Mouse (Mus musculus): ENCODE measurements around the gene Slc36a3.
"Not testable (repeated sequence)": the region's sequence is repeated elsewhere in the genome, so short reads cannot be mapped to it uniquely, and the experiment has no call there.

Slc36a3 gene

GRCm38 (mm10) chr11:55144011-55144410, 7.5 kb downstream of the Slc36a3 start:
- DNase-seq (ENCODE audit: low spot score), result no peak

DNA sequence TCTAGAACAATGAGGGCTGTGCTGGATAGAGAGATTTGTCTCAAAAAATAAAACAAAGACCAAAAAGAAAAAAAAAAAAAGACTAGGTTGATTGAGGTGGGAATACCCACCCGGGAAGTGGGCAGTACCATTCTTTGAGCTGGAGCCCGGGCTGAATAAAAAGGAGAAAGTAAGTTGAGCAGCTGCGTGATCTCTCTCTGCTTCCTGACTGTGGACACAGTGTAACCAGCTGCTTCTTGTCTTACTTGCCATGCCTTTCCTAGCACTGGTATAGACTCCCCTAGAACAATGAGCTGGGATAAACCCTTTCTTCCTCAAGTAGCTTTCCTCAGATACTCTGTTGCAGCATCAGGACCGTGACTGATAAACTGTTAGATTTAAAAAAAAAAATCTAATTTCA, 10.0 kb downstream of the Slc36a3 start:
- no peak for DNase-seq (ENCODE audit: low spot score)

- no peak for DNase-seq (ENCODE audit: low spot score)
These were observed 13.9 kb downstream of the Slc36a3 start for GRCm38 (mm10) chr11:55137646-55138045.

- peak; percentile 95 for DNase-seq (ENCODE audit: low spot score)
These were observed 14.5 kb downstream of the Slc36a3 start for GRCm38 (mm10) chr11:55136770-55137547.

- DNase-seq (ENCODE audit: low spot score), result no peak
These were observed 16.6 kb downstream of the Slc36a3 start for GRCm38 (mm10) chr11:55134871-55135270.

- DNase-seq (ENCODE audit: low spot score), result no peak
These were observed 17.1 kb downstream of the Slc36a3 start for GRCm38 (mm10) chr11:55134407-55134806.

DNA sequence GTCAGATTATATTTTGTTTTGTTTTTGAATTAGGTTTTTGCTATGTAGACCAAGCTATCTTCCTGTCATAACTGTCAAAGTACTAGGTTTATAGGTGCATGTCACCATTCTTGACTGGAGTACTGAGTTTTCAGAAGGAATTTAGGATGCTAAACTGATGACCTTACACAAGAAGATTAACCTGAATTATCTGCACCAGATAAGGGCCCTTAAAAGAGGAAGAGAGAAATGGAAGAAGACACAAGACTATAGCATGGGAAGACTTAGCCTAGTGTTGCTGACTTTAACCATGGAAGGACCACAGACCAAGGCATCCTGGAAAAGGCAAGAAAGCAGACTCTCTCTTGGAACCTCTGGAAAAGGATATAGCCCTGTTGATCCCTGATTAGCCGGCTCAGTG, 18.3 kb downstream of the Slc36a3 start:
- DNase-seq (ENCODE audit: low spot score), result no peak

DNA sequence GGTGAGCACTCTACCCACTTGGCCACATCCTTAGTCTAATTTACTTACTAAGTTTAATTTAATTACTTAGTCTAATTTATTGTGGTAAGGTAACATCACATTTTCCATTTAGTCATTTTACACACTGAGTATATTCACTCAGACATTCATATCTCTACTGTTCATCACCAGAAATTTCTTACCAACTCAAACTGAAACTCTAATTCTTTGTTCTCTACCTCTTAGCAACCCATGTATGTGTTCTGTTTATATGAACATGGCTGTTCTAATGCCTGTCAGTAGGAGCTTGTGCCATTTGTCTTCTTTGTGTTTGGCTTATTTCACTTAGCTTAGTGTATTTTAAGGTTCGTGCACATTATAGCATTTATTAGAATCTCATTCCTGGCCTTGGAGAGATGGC, 19.6 kb downstream of the Slc36a3 start:
- DNase-seq (ENCODE audit: low spot score), result no peak

DNA sequence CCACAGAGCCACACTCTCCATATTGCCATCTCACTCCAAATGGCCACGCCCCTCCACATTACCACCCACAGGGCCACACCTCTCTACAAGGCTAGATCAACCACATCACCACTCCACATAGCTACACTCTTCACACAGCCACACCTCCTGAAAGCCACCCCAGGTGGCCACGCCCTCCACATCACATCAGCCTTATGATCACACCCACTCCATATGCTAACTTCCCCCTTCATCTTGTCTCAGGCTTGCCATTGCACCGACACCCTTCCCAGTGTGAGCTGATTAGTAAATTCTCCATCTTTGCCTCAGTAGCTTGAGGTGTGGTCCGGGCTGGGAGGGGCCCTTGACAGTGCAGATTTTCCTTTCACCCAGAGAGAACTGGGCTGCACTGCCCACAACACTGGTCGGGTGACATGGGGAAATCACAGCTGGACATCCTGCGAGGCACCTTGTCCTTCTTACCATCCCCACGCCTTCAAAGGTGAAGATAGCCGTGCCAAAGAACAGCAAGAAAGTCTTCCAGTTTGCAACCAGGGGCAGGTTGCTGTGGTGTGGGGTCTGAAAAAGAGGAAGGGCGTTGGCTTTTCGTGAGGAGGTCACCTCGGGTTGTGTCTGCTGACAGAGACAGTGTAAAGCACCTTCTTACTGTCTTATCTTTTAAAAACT, 20.3 kb downstream of the Slc36a3 start:
- peak; percentile 83 for DNase-seq (ENCODE audit: low spot score)

DNA sequence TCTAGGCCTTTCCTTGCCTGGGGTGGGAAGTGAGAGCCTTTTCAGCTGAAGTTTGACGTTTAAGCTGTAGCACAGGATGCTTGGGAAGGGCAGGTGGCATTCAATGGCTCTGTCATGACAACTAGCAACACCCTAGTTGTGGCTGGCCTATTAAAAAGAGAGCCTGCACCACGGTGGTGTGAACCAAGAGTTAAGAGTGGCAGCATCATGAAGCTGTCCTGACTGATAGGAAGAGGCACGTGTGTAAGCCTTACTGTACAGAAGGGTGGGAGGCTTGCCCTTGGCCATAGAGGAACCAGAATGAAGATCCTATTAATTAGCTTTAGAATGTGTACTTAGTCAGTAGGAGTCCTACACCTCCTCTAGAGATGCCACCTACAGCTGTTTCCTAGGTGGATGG, 23.1 kb downstream of the Slc36a3 start:
- DNase-seq (ENCODE audit: low spot score), result no peak

- no peak for DNase-seq (ENCODE audit: low spot score)
These were observed 23.6 kb downstream of the Slc36a3 start for GRCm38 (mm10) chr11:55127937-55128336.

DNA sequence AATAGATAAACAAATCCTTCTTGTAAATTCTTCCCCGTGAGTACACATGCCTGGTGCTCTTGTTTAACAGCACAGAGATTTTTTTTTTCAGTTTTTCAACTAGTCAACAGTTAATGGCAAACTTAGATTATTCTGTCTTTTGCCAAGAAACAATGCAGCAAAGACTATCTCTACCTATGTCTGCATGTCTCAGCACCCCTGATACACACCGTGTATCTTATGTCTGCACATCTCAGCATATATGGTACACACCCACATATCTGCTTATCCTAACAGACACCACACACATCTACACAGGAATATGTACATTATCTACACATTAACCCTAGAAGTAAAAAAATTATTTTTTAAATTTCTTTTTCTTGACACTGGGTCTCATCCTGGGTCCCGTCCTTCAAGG, 24.8 kb downstream of the Slc36a3 start:
- DNase-seq (ENCODE audit: low spot score), result no peak

GRCm38 (mm10) chr11:55121430-55121829, 30.1 kb downstream of the Slc36a3 start:
- no peak for DNase-seq (ENCODE audit: low spot score)

DNA sequence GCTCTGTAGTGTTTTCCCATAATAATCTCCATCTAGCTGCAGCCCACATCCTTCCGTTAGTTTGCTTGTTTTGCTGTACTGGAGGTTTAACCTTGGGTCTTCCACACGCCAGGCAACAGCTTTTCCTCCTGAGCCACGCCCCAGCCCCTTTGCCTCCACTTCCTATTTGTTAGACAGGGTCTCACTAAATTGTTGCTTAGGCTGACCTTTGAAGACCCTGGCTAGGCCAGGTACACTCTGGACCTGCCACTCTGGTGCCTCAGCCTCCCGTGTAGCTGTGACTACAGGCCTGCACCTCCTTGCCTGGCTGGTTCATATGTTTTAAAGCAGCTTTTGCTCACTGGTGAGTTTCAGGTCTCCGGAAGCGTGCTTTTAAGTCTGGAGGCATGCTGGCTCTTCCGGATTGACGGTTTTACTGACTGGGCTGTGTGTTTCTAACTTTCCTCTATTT, 30.7 kb downstream of the Slc36a3 start:
- peak; percentile 71 for DNase-seq (ENCODE audit: low spot score)

DNA sequence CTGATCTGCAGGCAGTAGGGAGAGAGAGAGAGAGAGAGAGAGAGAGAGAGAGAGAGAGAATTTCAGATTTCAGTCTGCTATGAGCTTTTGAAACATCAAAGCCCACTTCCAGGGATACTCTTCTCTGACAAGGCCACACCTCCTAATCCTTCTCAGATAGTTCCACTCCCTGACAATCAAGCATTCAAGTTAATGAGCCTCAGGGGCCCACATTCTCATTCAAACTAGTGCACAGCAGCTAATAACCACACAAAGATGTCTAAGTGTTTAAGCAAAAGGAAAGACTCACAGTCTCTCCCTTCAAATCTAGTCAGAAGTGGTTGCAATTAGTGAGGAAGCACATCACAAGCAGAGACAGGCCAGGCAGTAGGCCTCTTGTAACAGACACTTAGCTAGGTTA, 31.2 kb downstream of the Slc36a3 start:
- no peak for DNase-seq (ENCODE audit: low spot score)

DNA sequence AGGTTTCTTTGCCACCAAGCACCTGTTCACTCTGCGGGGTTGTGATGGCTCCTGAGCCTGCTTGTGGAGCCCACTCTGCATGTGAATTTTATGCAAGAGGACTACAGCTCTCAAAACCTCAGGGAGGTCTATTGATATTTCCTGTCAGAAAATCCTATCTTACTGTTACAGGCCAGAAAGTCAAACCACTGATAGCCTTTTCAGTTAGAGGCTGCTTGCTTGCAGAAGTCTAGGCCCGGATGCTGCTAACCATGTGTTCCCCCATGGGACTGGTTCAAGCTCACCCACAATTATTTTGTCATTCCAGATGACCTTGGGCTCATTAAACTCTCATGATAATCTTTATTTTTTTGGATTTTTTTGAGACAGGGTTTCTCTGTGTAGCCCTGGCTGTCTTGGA, 34.5 kb downstream of the Slc36a3 start:
- DNase-seq (ENCODE audit: low spot score), result no peak

DNA sequence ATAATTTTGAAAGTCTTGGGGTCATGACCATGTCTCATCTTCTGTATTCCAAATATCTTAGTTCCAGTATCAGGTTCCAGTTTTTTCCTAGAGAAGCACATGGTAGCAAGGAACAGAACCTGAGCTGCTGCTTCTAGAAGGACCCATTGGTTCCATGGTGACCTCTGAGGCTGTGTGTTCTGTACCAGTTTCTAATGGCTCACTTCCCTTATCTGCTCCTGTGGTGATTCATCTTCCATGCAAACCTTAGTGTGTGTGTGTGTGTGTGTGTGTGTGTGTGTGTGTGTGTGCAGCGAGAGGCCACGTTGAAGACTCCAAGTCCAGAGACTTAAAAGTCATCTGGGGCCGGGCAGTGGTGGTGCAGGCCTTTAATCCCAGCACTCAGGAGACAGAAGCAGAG, 35.5 kb downstream of the Slc36a3 start:
- no peak for DNase-seq (ENCODE audit: low spot score)

- DNase-seq (ENCODE audit: low spot score), result no peak
These were observed 37.2 kb downstream of the Slc36a3 start for GRCm38 (mm10) chr11:55114291-55114690.

GRCm38 (mm10) chr11:55113861-55114250, 37.7 kb downstream of the Slc36a3 start:
- DNase-seq (ENCODE audit: low spot score), result not testable (repeated sequence)

DNA sequence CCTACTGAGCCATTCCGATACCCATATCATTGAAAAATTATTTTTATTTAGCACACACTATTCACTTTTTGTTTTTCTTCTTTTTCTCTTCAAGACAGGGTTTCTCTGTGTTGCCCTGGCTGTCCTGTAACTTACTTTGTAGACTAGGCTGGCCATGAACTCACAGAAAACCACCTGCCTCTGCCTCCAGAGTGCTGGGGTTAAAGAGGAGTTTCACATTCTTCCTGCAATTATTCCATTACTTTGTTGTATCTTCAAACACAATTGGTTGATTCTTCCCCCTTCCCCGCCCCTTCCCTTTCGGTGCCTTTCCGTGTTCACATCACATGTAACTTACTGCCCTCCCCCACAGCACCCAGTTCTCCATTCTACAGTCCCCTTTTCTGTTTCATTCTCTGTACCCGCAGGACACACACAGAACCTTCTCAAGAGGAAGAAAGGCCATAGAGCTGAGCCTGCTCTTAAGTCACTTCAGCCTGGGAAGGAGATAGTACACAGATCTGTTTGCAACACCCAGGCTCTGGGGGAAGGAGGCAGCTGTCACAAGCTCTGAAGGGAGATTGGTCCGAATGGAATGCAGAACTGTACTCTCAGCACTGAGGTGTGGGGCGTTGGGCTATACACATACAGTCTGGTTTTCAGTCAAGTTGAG, 38.2 kb downstream of the Slc36a3 start:
- DNase-seq (ENCODE audit: low spot score), result peak; percentile 27

DNA sequence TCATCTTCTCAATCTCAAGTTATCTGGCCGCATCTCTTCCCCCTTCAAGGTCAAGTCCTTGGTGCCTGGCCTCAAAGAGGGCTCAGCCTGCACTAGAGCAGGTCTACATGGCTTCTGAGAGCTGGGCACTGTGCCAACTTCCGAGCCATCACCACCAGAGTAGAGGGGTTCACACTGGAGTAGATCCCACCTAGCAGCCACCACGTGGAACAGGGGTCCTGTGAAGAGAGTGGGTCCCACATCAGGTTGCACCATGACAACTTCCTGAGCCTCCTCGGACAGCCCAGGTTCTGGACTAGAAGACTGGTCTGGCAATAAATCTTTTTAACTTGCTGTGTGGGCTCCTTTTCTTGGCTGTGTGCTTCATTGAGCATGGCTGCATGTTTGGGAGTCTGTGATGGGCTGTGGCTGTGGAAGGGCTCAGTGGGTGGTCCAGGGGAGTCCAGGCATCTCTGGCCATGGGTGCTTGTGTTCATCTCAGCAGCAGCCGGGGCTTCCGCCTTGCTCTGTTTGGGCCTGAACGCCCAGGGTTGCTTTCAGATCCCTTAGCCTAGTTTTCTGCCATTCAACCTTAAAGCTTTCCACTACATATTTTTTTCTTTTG, 40.8 kb downstream of the Slc36a3 start:
- DNase-seq (ENCODE audit: low spot score), result no peak

DNA sequence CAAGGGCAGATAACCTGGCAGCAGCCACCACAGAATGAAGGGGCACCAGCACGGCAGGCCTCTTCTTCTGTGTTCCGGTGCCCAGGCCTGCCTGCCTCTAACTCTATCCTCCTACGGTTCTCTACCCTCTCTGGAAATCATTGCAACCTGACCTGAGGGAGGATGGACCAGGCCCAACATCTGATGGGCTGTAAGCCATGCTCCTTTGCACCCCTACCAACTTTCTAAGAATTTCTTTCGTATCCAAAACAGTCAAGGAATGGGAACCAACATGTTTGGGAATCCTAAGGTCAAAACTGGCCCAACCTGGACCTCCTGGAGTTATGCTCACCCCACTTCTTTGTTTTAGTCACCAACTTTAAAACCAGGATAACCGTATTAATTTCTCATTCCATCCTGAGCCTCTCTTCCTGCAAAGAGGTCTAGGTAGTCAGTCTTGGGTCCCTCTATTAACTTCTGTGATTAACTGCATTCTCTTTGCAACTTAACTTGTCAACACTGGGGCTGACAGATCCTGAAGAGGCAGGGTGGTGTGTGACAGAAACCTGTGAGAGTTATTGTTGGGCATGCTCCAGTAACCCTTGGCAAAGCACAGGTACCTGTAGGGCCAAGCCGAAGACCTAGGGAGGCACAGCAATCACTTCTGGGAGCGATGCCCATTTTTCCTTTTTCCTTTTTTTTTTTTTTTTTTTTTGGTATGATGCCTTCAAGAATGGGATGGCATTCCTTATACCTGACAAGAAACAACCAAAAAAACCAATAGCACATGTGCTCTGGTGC, 41.8 kb downstream of the Slc36a3 start:
- DNase-seq (ENCODE audit: low spot score), result no peak

Data from T-cell, adult 2 months (primary cell).